Mouse (Mus musculus) stomach, embryonic 15.5 days (tissue): Measurements from ENCODE around the gene Rdh9. TPM values are rescaled to one million over a fixed set of nuclear protein-coding genes. Genes with fewer than 3 reads are reported as not detected.

ENCODE experiments used
- ATAC-seq: fragments of 200-750 bp; cut with Nextera tagmentation; 2 replicates; pipeline ENCODE4 v1.8.0; 2017; ENCODE audit warnings: low read depth, moderate number of reproducible peaks, moderate TSS enrichment; ENCODE audit not compliant: insufficient read depth, low FRiP score
- H3K27ac ChIP-seq: fragments of 300-500 bp; sonication (generic); 2 replicates; pipeline ENCODE4 v1.5.1; 2015; ENCODE audit warnings: mild to moderate bottlenecking, inconsistent platforms
- H3K27me3 ChIP-seq: fragments of 300-500 bp; sonication (generic); replicated peaks from 2 replicates; pipeline ENCODE4 v1.6.1; 2015; ENCODE audit warnings: inconsistent platforms
- H3K36me3 ChIP-seq: fragments of 300-500 bp; sonication (generic); 2 replicates; pipeline ENCODE4 v1.6.1; 2015; ENCODE audit warnings: inconsistent platforms
- H3K4me1 ChIP-seq: fragments of 300-500 bp; sonication (generic); 2 replicates; pipeline ENCODE4 v1.6.1; 2015; ENCODE audit warnings: inconsistent platforms
- H3K4me2 ChIP-seq: fragments of 300-500 bp; sonication (generic); 2 replicates; pipeline ENCODE4 v1.6.1; 2015; ENCODE audit warnings: mild to moderate bottlenecking, inconsistent platforms
- H3K4me3 ChIP-seq: fragments of 300-500 bp; sonication (generic); replicated peaks from 2 replicates; pipeline ENCODE4 v1.5.1; 2015; ENCODE audit warnings: inconsistent platforms
- H3K9ac ChIP-seq: fragments of 300-500 bp; sonication (generic); 2 replicates; pipeline ENCODE4 v1.6.1; 2015; ENCODE audit warnings: inconsistent platforms
- H3K9me3 ChIP-seq: fragments of 300-500 bp; sonication (generic); 2 replicates; pipeline ENCODE4 v1.6.1; 2016; ENCODE audit warnings: inconsistent platforms
- WGBS: fragments of 180-500 bp; shearing (Covaris S2); methylation state at CpG from one replicate; pipeline ENCODE4 v1.1.7; 2015; 5-methylcytosine and 5-hydroxymethylcytosine counted together
- polyA plus RNA-seq: library from polyadenylated mRNA; unstranded; fragments of >200 nt; fragmentation: Nextera tagmentation; extraction: Ambion mirVana; gene quantifications from 2 replicates; pipeline ENCODE4 v1.2.1, GENCODE M21; 2015

Gene Rdh9
- polyA plus RNA-seq, 1 experiment from 2014 or later: 0.10 TPM

- peak; percentile 33; the same call in 1 of the 2 replicates for ATAC-seq
- Histone ChIP-seq H3K4me3 (peak overlapping the region; percentile 81), H3K27me3 (no peaks in the 10 kb centered on the region), H3K9me3 (no peaks in the 10 kb centered on the region), H3K4me1 (peaks cover 4% of the 10 kb centered on the region; the same call in 1 of the 2 replicates), H3K27ac (peak overlapping the region; percentile 79), H3K4me2 (peak overlapping the region; percentile 62), H3K9ac (peak overlapping the region; percentile 73), H3K36me3 (peaks cover 34% of the 10 kb centered on the region)
- 0% methylated on average over 40 of the region's 55 CpGs for WGBS
These were observed 36.5 kb upstream of the Rdh9 start for GRCm38 (mm10) chr10:127739661-127740161.

GRCm38 (mm10) chr10:127744661-127745060 is 31.5 kb upstream of the Rdh9 start:
- Histone ChIP-seq H3K4me3 (no peak overlapping the region), H3K27ac (no peak overlapping the region), H3K36me3 (peaks cover 52% of the 10 kb centered on the region), H3K9me3 (no peaks in the 10 kb centered on the region), H3K4me2 (no peak overlapping the region), H3K4me1 (peaks cover 13% of the 10 kb centered on the region), H3K9ac (no peak overlapping the region), H3K27me3 (no peaks in the 10 kb centered on the region)
- WGBS: 63% methylated on average over 5 of the region's 5 CpGs
- ATAC-seq: no peak

- H3K9me3 ChIP-seq: no peaks in the 10 kb centered on the region
- H3K27me3 ChIP-seq: no peaks in the 10 kb centered on the region
- H3K27ac ChIP-seq: no peak overlapping the region
- no peak overlapping the region for H3K9ac ChIP-seq
- WGBS: 74% methylated on average over 5 of the region's 5 CpGs
- ATAC-seq: no peak
- peaks cover 52% of the 10 kb centered on the region for H3K36me3 ChIP-seq
- H3K4me2 ChIP-seq: no peak overlapping the region
- H3K4me1 ChIP-seq: peaks cover 16% of the 10 kb centered on the region
- no peak overlapping the region for H3K4me3 ChIP-seq
These were observed 30.3 kb upstream of the Rdh9 start for GRCm38 (mm10) chr10:127745886-127746285.

GRCm38 (mm10) chr10:127747254-127747653 is 28.9 kb upstream of the Rdh9 start:
- H3K4me1 ChIP-seq: peaks cover 13% of the 10 kb centered on the region
- no peak overlapping the region for H3K4me3 ChIP-seq
- H3K9ac ChIP-seq: no peak overlapping the region
- H3K4me2 ChIP-seq: no peak overlapping the region
- WGBS: 91% methylated on average over 8 of the region's 8 CpGs
- no peaks in the 10 kb centered on the region for H3K27me3 ChIP-seq
- no peaks in the 10 kb centered on the region for H3K9me3 ChIP-seq
- no peak overlapping the region for H3K27ac ChIP-seq
- peaks cover 42% of the 10 kb centered on the region for H3K36me3 ChIP-seq
- no peak for ATAC-seq

GRCm38 (mm10) chr10:127748847-127749612 is 27.2 kb upstream of the Rdh9 start:
- WGBS: 10% methylated on average over 8 of the region's 8 CpGs
- no peak overlapping the region for H3K9ac ChIP-seq
- no peaks in the 10 kb centered on the region for H3K9me3 ChIP-seq
- peaks cover 25% of the 10 kb centered on the region for H3K36me3 ChIP-seq
- H3K27ac ChIP-seq: no peak overlapping the region
- H3K27me3 ChIP-seq: no peaks in the 10 kb centered on the region
- peak; percentile 56; the same call in 1 of the 2 replicates for ATAC-seq
- peak overlapping the region; percentile 16; the same call in 1 of the 2 replicates for H3K4me2 ChIP-seq
- H3K4me1 ChIP-seq: peaks cover 13% of the 10 kb centered on the region
- no peak overlapping the region for H3K4me3 ChIP-seq

- peaks cover 13% of the 10 kb centered on the region for H3K4me1 ChIP-seq
- peak overlapping the region; percentile 38 for H3K4me2 ChIP-seq
- H3K9me3 ChIP-seq: no peaks in the 10 kb centered on the region
- WGBS: 52% methylated on average over 24 of the region's 24 CpGs
- peaks cover 17% of the 10 kb centered on the region for H3K36me3 ChIP-seq
- no peak overlapping the region for H3K27ac ChIP-seq
- H3K27me3 ChIP-seq: no peaks in the 10 kb centered on the region
- 0 out of 2 replicates have a peak overlapping the region, but pooled peaks have one; percentile 11 for H3K4me3 ChIP-seq
- no peak overlapping the region for H3K9ac ChIP-seq
- ATAC-seq: no peak
These were observed 25.9 kb upstream of the Rdh9 start for GRCm38 (mm10) chr10:127750136-127750777.

GRCm38 (mm10) chr10:127751548-127751947 is 24.6 kb upstream of the Rdh9 start, which contains the start of gene Gpr182:
TSS of gene Gpr182 (minus strand) at chr10:127751732.
- Histone ChIP-seq H3K27ac (no peak within 1 kb of the TSS), H3K4me2 (peak within 1 kb of the TSS; percentile 38), H3K4me1 (peaks cover 13% of the 10 kb centered on the region), H3K4me3 (no peak within 1 kb of the TSS), H3K9ac (no peak within 1 kb of the TSS), H3K9me3 (no peaks in the 10 kb centered on the region), H3K27me3 (no peaks in the 10 kb centered on the region), H3K36me3 (peaks cover 10% of the 10 kb centered on the region; the same call in 1 of the 2 replicates)
- WGBS: 44% methylated on average over 8 of the region's 8 CpGs
- ATAC-seq: no peak

GRCm38 (mm10) chr10:127754566-127755166 is 21.5 kb upstream of the Rdh9 start:
- no peak for ATAC-seq
- Histone ChIP-seq H3K4me2 (no peak overlapping the region), H3K27ac (no peak overlapping the region), H3K9me3 (no peaks in the 10 kb centered on the region), H3K4me1 (peaks cover 5% of the 10 kb centered on the region; the same call in 1 of the 2 replicates), H3K4me3 (no peak overlapping the region), H3K9ac (no peak overlapping the region), H3K27me3 (no peaks in the 10 kb centered on the region), H3K36me3 (no peaks in the 10 kb centered on the region)
- WGBS: 62% methylated on average over 6 of the region's 6 CpGs

GRCm38 (mm10) chr10:127755246-127755645 is 20.9 kb upstream of the Rdh9 start:
- 52% methylated on average over 3 of the region's 3 CpGs for WGBS
- H3K36me3 ChIP-seq: no peaks in the 10 kb centered on the region
- no peaks in the 10 kb centered on the region for H3K27me3 ChIP-seq
- no peak for ATAC-seq
- no peaks in the 10 kb centered on the region for H3K9me3 ChIP-seq
- no peak overlapping the region for H3K9ac ChIP-seq
- no peak overlapping the region for H3K4me3 ChIP-seq
- H3K4me2 ChIP-seq: no peak overlapping the region
- H3K4me1 ChIP-seq: 0 out of 2 replicates have a peak, but pooled peaks cover 2% of the 10 kb centered on the region
- H3K27ac ChIP-seq: no peak overlapping the region

GRCm38 (mm10) chr10:127755770-127756468 is 20.3 kb upstream of the Rdh9 start:
- Histone ChIP-seq H3K9ac (no peak overlapping the region; the same call in 1 of the 2 replicates), H3K27me3 (no peaks in the 10 kb centered on the region)
- 26% methylated on average over 17 of the region's 18 CpGs for WGBS

More at GRCm38 (mm10) chr10:127755770-127756468, 20.3 kb upstream of the Rdh9 start:
- no peak for ATAC-seq
- Histone ChIP-seq H3K4me1 (no peaks in the 10 kb centered on the region), H3K4me3 (peak overlapping the region; percentile 21; the same call in 1 of the 2 replicates), H3K36me3 (no peaks in the 10 kb centered on the region), H3K27ac (0 out of 2 replicates have a peak overlapping the region, but pooled peaks have one; percentile 1), H3K9me3 (no peaks in the 10 kb centered on the region), H3K4me2 (peak overlapping the region; percentile 51)
